Mouse (Mus musculus): ENCODE measurements around the gene Clint1.
"Not testable (repeated sequence)": the region's sequence is repeated elsewhere in the genome, so short reads cannot be mapped to it uniquely, and the experiment has no call there.

Gene Clint1

GRCm38 (mm10) chr11:45849203-45849602, 2.6 kb upstream of the Clint1 start:
- no peak for DNase-seq

GRCm38 (mm10) chr11:45849859-45850258, 2.0 kb upstream of the Clint1 start:
- DNase-seq = no peak

GRCm38 (mm10) chr11:45850317-45850716, 1.5 kb upstream of the Clint1 start:
- no peak for DNase-seq

GRCm38 (mm10) chr11:45852124-45852994, 508 bp downstream of the Clint1 start:
- peak; percentile 35 to 68 for DNase-seq

GRCm38 (mm10) chr11:45852995-45853317, 1.1 kb downstream of the Clint1 start:
- DNase-seq = no peak

GRCm38 (mm10) chr11:45853916-45854315, 2.1 kb downstream of the Clint1 start:
- DNase-seq = no peak

- no peak for DNase-seq
These were observed 2.5 kb downstream of the Clint1 start for GRCm38 (mm10) chr11:45854381-45854780.

GRCm38 (mm10) chr11:45855407-45856148, 3.7 kb downstream of the Clint1 start:
- peak; percentile 49 to 68 for DNase-seq

- DNase-seq = no peak
These were observed 4.3 kb downstream of the Clint1 start for GRCm38 (mm10) chr11:45856149-45856516.

- peak in 1 of 2 experiments; percentile 24 for DNase-seq
These were observed 9.5 kb downstream of the Clint1 start for GRCm38 (mm10) chr11:45861334-45861733.

- DNase-seq = peak in 1 of 2 experiments; percentile 10
These were observed 12.6 kb downstream of the Clint1 start for GRCm38 (mm10) chr11:45864409-45864808.

- DNase-seq = no peak
These were observed 14.0 kb downstream of the Clint1 start for GRCm38 (mm10) chr11:45865861-45866260.

- DNase-seq = no peak
These were observed 14.7 kb downstream of the Clint1 start for GRCm38 (mm10) chr11:45866534-45866933.

GRCm38 (mm10) chr11:45873666-45874065, 21.8 kb downstream of the Clint1 start:
- no peak for DNase-seq

GRCm38 (mm10) chr11:45874251-45874650, 22.4 kb downstream of the Clint1 start:
- no peak for DNase-seq

- DNase-seq = no peak
These were observed 23.6 kb downstream of the Clint1 start for GRCm38 (mm10) chr11:45875351-45875935.

GRCm38 (mm10) chr11:45876036-45876435, 24.2 kb downstream of the Clint1 start:
- no peak for DNase-seq

- DNase-seq = not testable (repeated sequence)
These were observed 27.5 kb downstream of the Clint1 start for GRCm38 (mm10) chr11:45879366-45879765.

GRCm38 (mm10) chr11:45881026-45881682, 29.3 kb downstream of the Clint1 start:
- DNase-seq = peak; percentile 69 to 75

GRCm38 (mm10) chr11:45881683-45882068, 29.8 kb downstream of the Clint1 start:
- DNase-seq = no peak

- DNase-seq = peak in 1 of 2 experiments; percentile 63
These were observed 31.6 kb downstream of the Clint1 start for GRCm38 (mm10) chr11:45883270-45883931.

GRCm38 (mm10) chr11:45884029-45884428, 32.2 kb downstream of the Clint1 start:
- peak in 1 of 2 experiments; percentile 24 for DNase-seq

Data from kidney, postnatal 25 days (tissue).